In genomic region chr3:145117637-145118036, GRCm38 (mm10) we compare ENCODE assay signal across 9 mouse cellular contexts. TPM values are rescaled to one million over a fixed set of nuclear protein-coding genes. Genes with fewer than 3 reads are reported as not detected.
DNase-seq lines count a peak whose midpoint lies in the region; ATAC-seq and TF ChIP-seq lines count a peak whose summit lies in the region.
"Had no signal": no experiment of that assay in that cellular context is flagged by ENCODE, and none has a peak within 500 bp of the region (broad histone marks: within the 10 kb centered on the region; RNA-seq: fewer than 3 reads in every experiment).

No protein-coding gene starts in this region.

- H3K4me2 ChIP-seq in forebrain, embryonic 15.5 days (replicated peaks), result peak overlapping the region; percentile 73
- H3K4me2 ChIP-seq in liver, embryonic 13.5 days, result peak overlapping the region; percentile 73

- no peak for TF ChIP-seq CTCF in E14TG2a.4 (conservative IDR thresholded peaks at IDR 0.05; ENCODE audit: low read length)

- H3K9me3 ChIP-seq in erythroblast, embryonic 14.5 days (ENCODE audit: control insufficient read depth, low read length), result no peaks in the 10 kb centered on the region
- H3K9me3 ChIP-seq in E14TG2a.4 (ENCODE audit: low read length), result peaks cover 35% of the 10 kb centered on the region
- no peaks in the 10 kb centered on the region for H3K9me3 ChIP-seq in forebrain, embryonic 15.5 days
- no peaks in the 10 kb centered on the region for H3K9me3 ChIP-seq in liver, embryonic 13.5 days (replicated peaks)

- no peaks in the 10 kb centered on the region for H3K36me3 ChIP-seq in erythroblast, embryonic 14.5 days (ENCODE audit: control insufficient read depth)
- H3K36me3 ChIP-seq in E14TG2a.4 (ENCODE audit: insufficient read depth, low read length), result no peaks in the 10 kb centered on the region
- no peaks in the 10 kb centered on the region for H3K36me3 ChIP-seq in forebrain, embryonic 15.5 days
- no peaks in the 10 kb centered on the region for H3K36me3 ChIP-seq in liver, embryonic 13.5 days

- H3K9ac ChIP-seq in forebrain, embryonic 15.5 days (replicated peaks), result peak overlapping the region; percentile 95
- H3K9ac ChIP-seq in liver, embryonic 13.5 days, result peak overlapping the region; percentile 47; the same call in 1 of the 2 replicates

- 81% methylated on average over 10 of the region's 10 CpGs for WGBS in forebrain, embryonic 15.5 days
- 75% methylated on average over 10 of the region's 10 CpGs for WGBS in liver, embryonic 13.5 days (ENCODE audit: insufficient replicate concordance)

- no peaks in the 10 kb centered on the region for H3K27me3 ChIP-seq in erythroblast, embryonic 14.5 days (ENCODE audit: control insufficient read depth)
- H3K27me3 ChIP-seq in E14TG2a.4 (ENCODE audit: insufficient read depth, low read length), result no peaks in the 10 kb centered on the region
- H3K27me3 ChIP-seq in forebrain, embryonic 15.5 days, result no peaks in the 10 kb centered on the region
- no peaks in the 10 kb centered on the region for H3K27me3 ChIP-seq in liver, embryonic 13.5 days

- H3K27ac ChIP-seq in forebrain, embryonic 15.5 days (replicated peaks), result peak overlapping the region; percentile 99
- H3K27ac ChIP-seq in liver, embryonic 13.5 days, result no peak overlapping the region

- peak overlapping the region; percentile 85 for H3K4me3 ChIP-seq in erythroblast, embryonic 14.5 days (replicated peaks)
- H3K4me3 ChIP-seq in E14TG2a.4 (replicated peaks; ENCODE audit: low read length), result peak overlapping the region; percentile 84
- H3K4me3 ChIP-seq in forebrain, embryonic 15.5 days, result peak overlapping the region; percentile 94
- peak overlapping the region; percentile 77 for H3K4me3 ChIP-seq in liver, embryonic 13.5 days (replicated peaks)

- peaks cover 29% of the 10 kb centered on the region for H3K4me1 ChIP-seq in erythroblast, embryonic 14.5 days (ENCODE audit: control insufficient read depth)
- peaks cover 11% of the 10 kb centered on the region for H3K4me1 ChIP-seq in E14TG2a.4 (replicated peaks; ENCODE audit: low read depth, low read length)
- H3K4me1 ChIP-seq in forebrain, embryonic 15.5 days, result peaks cover 17% of the 10 kb centered on the region
- peaks cover 26% of the 10 kb centered on the region for H3K4me1 ChIP-seq in liver, embryonic 13.5 days (replicated peaks)

- ATAC-seq in erythroblast, adult 5-6 weeks (replicated peaks; ENCODE audit: low FRiP score, poor library complexity, severe bottlenecking), result no peak
- no peak for ATAC-seq in forebrain, embryonic 15.5 days (replicated peaks)
- ATAC-seq in liver, embryonic 13.5 days (ENCODE audit: low read depth), result no peak

- no peak for DNase-seq in liver, embryonic 13.5 days
- DNase-seq in thymus, adult 18-20 months, result no peak
- no peak for DNase-seq in adrenal gland, adult 18-20 months (ENCODE audit: low spot score in 2 of 2)
- no peak for DNase-seq in testis, postnatal 10 days (ENCODE audit: low spot score)

RNA-seq across cellular contexts. Expression of gene Odf2l, which starts 0.8 kb away (rescaled TPM):
- 0.08 and 0.21 TPM in 2 replicates for polyA plus RNA-seq in erythroblast, embryonic 14.5 days (2012)
- 9.0 and 9.2 TPM in 2 replicates for total RNA-seq in erythroblast, adult 5-6 weeks (2015; ENCODE audit: low replicate concordance)
- 12.1 and 16.2 TPM in 2 replicates for total RNA-seq in erythroblast, adult 5-6 weeks (2017; ENCODE audit: low replicate concordance)
- 15.3 and 17.2 TPM in 2 replicates for polyA plus RNA-seq in forebrain, embryonic 15.5 days (2015; fragmentation: Nextera tagmentation; extraction: Ambion mirVana)
- 7.9 and 11.1 TPM in 2 replicates for polyA plus RNA-seq in liver, embryonic 13.5 days (2015; fragmentation: Nextera tagmentation; extraction: Ambion mirVana)
- 10 to 100 TPM; 11.3 to 11.4 TPM for total RNA-seq in adrenal gland, adult 18-20 months (2021)

RNA-seq across cellular contexts. Expression of gene Clca2, which starts 18.4 kb away (rescaled TPM):
- polyA plus RNA-seq in erythroblast, embryonic 14.5 days (2012), result not detected in 2 replicates
- total RNA-seq in erythroblast, adult 5-6 weeks (2015; ENCODE audit: low replicate concordance), result not detected in 2 replicates
- not detected in 2 replicates for total RNA-seq in erythroblast, adult 5-6 weeks (2017; ENCODE audit: low replicate concordance)
- polyA plus RNA-seq in forebrain, embryonic 15.5 days (2015; fragmentation: Nextera tagmentation; extraction: Ambion mirVana), result 0.06 TPM in 2 replicates
- polyA plus RNA-seq in liver, embryonic 13.5 days (2015; fragmentation: Nextera tagmentation; extraction: Ambion mirVana), result not detected in 2 replicates
- under 1 TPM in 1 of 2 experiments, not detected in 1; 0.13 TPM for total RNA-seq in adrenal gland, adult 18-20 months (2021)
- total RNA-seq: layer of hippocampus, adult 18-20 months had no signal
